Mouse (Mus musculus): ENCODE data around the gene Phkb. TPM values are rescaled to one million over a fixed set of nuclear protein-coding genes. Genes with fewer than 3 reads are reported as not detected.
A peak's percentile ranks its signal among the peaks of the same experiment; 100 is the strongest.

Phkb gene
- polyA plus RNA-seq, 1 experiment from 2014 or later: 42.2 TPM

DNA sequence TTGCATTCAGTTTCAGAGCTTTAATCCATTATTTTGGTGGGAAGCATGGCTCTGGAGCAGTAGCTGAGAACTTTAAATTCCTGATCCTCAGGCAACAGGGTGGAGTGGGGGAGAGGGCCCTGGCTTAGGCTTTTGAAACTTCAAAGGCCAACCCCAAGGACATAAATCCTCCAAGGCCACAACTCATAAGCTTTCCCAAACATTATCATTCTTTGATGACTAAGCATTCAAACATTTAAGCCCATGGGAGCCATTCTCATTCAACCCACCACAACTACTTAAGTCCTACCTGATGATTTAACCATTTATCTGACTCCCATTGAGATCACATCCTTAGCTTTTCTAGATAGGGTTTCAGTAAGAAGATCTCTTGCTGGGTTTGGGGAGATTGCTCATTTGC is 84.2 kb downstream of the Phkb start:
- H3K4me2 ChIP-seq (ENCODE audit: low read depth, low read length): no peak overlapping the region
- peaks cover 2% of the 10 kb centered on the region; the same call in 1 of the 2 replicates for H3K36me3 ChIP-seq (ENCODE audit: control insufficient read depth, insufficient read depth)
- H3K27ac ChIP-seq (ENCODE audit: low read length): no peak overlapping the region
- no peak overlapping the region for H3K9ac ChIP-seq (ENCODE audit: low read length)
- H3K4me1 ChIP-seq (ENCODE audit: control insufficient read depth, insufficient read depth, low read length): peaks cover 8% of the 10 kb centered on the region
- H3K9me3 ChIP-seq (replicated peaks; ENCODE audit: control insufficient read depth, low read length): no peaks in the 10 kb centered on the region
- no peak for ATAC-seq (replicated peaks; ENCODE audit: extremely low read depth, insufficient read depth, low FRiP score)
- H3K27me3 ChIP-seq (ENCODE audit: control insufficient read depth, insufficient read depth, low read length): no peaks in the 10 kb centered on the region
- no peak overlapping the region for H3K4me3 ChIP-seq (ENCODE audit: low read length)

DNA sequence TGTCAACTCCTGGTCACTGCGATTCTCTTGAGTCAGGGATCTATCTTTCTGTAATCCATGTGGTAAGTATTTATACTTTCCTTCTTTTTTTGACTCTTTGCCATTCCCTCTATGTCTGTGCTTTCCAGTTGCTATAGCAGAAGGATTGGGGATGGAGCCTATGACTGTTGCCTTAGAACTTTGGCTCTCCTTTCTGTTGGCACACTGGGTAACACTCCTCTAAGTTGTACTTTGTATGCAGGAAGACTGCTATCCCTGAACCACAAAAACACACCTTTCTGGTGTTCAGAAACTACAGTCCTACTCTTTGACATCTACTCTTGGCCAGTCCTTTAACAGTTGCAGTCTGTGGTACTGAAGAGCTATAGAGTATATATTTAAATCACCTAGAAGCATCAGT is 84.8 kb downstream of the Phkb start:
- Histone ChIP-seq H3K4me2 (ENCODE audit: low read depth, low read length) (no peak overlapping the region), H3K27me3 (ENCODE audit: control insufficient read depth, insufficient read depth, low read length) (no peaks in the 10 kb centered on the region), H3K36me3 (ENCODE audit: control insufficient read depth, insufficient read depth) (peaks cover 2% of the 10 kb centered on the region; the same call in 1 of the 2 replicates), H3K27ac (ENCODE audit: low read length) (no peak overlapping the region), H3K4me3 (ENCODE audit: low read length) (no peak overlapping the region), H3K9ac (ENCODE audit: low read length) (no peak overlapping the region), H3K4me1 (ENCODE audit: control insufficient read depth, insufficient read depth, low read length) (peaks cover 8% of the 10 kb centered on the region), H3K9me3 (replicated peaks; ENCODE audit: control insufficient read depth, low read length) (no peaks in the 10 kb centered on the region)
- no peak for ATAC-seq (replicated peaks; ENCODE audit: extremely low read depth, insufficient read depth, low FRiP score)
- 77% methylated on average over 1 of the region's 1 CpGs for WGBS

DNA sequence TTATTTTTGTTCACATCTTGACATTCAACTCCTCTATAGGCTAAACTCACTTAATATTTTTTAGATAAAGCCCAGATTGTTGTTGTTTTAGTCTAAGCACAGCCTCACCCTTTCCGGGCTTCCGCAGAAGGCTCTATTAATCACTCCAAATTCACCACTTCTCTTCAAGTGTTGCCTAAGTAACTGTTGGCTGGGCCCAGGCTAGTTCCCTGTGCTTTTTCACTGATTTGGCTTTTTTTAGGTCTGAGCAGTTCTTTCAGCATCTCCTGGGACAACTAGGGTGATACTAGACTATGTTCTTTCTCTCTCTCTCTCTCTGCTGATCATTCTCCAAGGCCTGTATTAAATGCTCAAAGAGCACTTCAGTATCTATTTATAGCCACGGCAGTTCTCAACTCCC is 85.3 kb downstream of the Phkb start:
- Histone ChIP-seq H3K4me1 (ENCODE audit: control insufficient read depth, insufficient read depth, low read length) (peaks cover 8% of the 10 kb centered on the region), H3K9ac (ENCODE audit: low read length) (no peak overlapping the region), H3K36me3 (ENCODE audit: control insufficient read depth, insufficient read depth) (peaks cover 2% of the 10 kb centered on the region; the same call in 1 of the 2 replicates), H3K4me2 (ENCODE audit: low read depth, low read length) (no peak overlapping the region), H3K4me3 (ENCODE audit: low read length) (no peak overlapping the region), H3K27me3 (ENCODE audit: control insufficient read depth, insufficient read depth, low read length) (no peaks in the 10 kb centered on the region), H3K27ac (ENCODE audit: low read length) (peak overlapping the region; percentile 9; the same call in 1 of the 2 replicates), H3K9me3 (replicated peaks; ENCODE audit: control insufficient read depth, low read length) (no peaks in the 10 kb centered on the region)
- 41% methylated on average over 3 of the region's 3 CpGs for WGBS
- no peak for ATAC-seq (replicated peaks; ENCODE audit: extremely low read depth, insufficient read depth, low FRiP score)

DNA sequence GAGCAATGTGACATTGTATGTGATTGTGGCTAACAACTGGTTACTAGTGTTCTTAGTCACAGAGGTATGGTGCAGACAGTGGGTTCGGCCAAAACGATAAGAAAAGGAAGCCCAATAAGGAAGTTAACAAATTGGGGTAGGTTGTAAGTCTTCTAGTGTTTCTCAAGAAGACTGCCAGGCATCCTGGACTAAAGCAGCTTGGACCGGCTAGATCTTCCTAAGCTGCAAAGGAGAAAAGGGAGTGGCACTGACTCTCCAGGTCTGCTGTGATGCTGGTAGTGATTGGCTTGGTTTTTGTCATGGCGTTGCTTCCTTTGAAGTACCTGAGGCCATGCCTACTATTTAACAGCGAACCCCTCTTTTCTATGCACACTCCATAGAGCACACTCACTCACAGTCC is 95.4 kb downstream of the Phkb start:
- 90% methylated on average over 5 of the region's 5 CpGs for WGBS
- Histone ChIP-seq H3K9ac (ENCODE audit: low read length) (no peak overlapping the region), H3K4me3 (ENCODE audit: low read length) (no peak overlapping the region), H3K27me3 (ENCODE audit: control insufficient read depth, insufficient read depth, low read length) (no peaks in the 10 kb centered on the region), H3K27ac (ENCODE audit: low read length) (no peak overlapping the region), H3K4me2 (ENCODE audit: low read depth, low read length) (no peak overlapping the region), H3K4me1 (ENCODE audit: control insufficient read depth, insufficient read depth, low read length) (no peaks in the 10 kb centered on the region), H3K36me3 (ENCODE audit: control insufficient read depth, insufficient read depth) (peaks cover 10% of the 10 kb centered on the region; the same call in 1 of the 2 replicates), H3K9me3 (replicated peaks; ENCODE audit: control insufficient read depth, low read length) (no peaks in the 10 kb centered on the region)
- ATAC-seq (replicated peaks; ENCODE audit: extremely low read depth, insufficient read depth, low FRiP score): no peak

DNA sequence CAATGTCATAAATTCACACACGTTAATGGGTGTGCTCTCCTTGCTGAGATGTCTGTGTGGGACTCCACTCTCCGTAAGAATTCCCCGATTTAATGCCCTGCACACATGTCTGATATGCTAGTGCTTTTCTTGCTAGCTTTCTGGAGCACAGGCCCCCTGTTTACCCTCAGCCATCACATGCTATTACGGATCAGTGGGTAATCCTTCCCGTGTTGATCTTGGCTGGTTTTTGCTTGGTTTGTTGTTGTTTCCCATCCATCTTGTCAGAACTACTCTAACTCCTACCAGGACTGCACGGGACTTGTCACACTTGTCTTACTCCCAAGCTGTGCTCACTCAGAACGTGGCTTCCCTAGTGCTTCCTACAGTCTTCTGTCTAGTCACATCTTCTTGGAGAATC is 96.6 kb downstream of the Phkb start:
- Histone ChIP-seq H3K27ac (ENCODE audit: low read length) (no peak overlapping the region), H3K4me2 (ENCODE audit: low read depth, low read length) (no peak overlapping the region), H3K4me3 (ENCODE audit: low read length) (no peak overlapping the region), H3K9me3 (replicated peaks; ENCODE audit: control insufficient read depth, low read length) (no peaks in the 10 kb centered on the region), H3K27me3 (ENCODE audit: control insufficient read depth, insufficient read depth, low read length) (no peaks in the 10 kb centered on the region), H3K36me3 (ENCODE audit: control insufficient read depth, insufficient read depth) (peaks cover 11% of the 10 kb centered on the region; the same call in 1 of the 2 replicates), H3K4me1 (ENCODE audit: control insufficient read depth, insufficient read depth, low read length) (no peaks in the 10 kb centered on the region), H3K9ac (ENCODE audit: low read length) (no peak overlapping the region)
- no peak for ATAC-seq (replicated peaks; ENCODE audit: extremely low read depth, insufficient read depth, low FRiP score)
- WGBS: 66% methylated on average over 7 of the region's 7 CpGs

DNA sequence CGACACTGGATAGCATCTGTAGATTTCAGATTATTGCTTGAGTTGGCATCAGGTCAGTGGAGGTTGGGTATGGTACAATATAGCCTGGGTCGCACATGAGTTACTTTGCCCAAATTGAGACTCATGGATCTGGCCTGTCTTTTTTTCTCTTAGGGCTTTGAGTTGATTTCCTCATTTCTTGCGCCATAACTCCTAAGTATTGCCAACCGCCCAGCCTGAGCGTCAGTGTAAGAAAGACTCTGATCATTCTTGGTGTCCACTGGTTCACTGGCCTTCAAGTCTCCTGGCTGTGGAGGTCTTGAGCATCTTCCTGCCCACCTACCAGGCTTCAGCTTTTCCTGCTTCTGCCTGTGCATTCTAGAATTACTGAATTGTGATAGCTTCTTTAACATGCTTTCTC is 104.1 kb downstream of the Phkb start:
- no peaks in the 10 kb centered on the region for H3K27me3 ChIP-seq (ENCODE audit: control insufficient read depth, insufficient read depth, low read length)
- H3K9ac ChIP-seq (ENCODE audit: low read length): no peak overlapping the region
- no peak for ATAC-seq (replicated peaks; ENCODE audit: extremely low read depth, insufficient read depth, low FRiP score)
- no peak overlapping the region for H3K4me2 ChIP-seq (ENCODE audit: low read depth, low read length)
- H3K4me1 ChIP-seq (ENCODE audit: control insufficient read depth, insufficient read depth, low read length): no peaks in the 10 kb centered on the region
- no peak overlapping the region for H3K27ac ChIP-seq (ENCODE audit: low read length)
- no peak overlapping the region for H3K4me3 ChIP-seq (ENCODE audit: low read length)
- peaks cover 9% of the 10 kb centered on the region for H3K36me3 ChIP-seq (ENCODE audit: control insufficient read depth, insufficient read depth)
- 93% methylated on average over 5 of the region's 5 CpGs for WGBS
- H3K9me3 ChIP-seq (replicated peaks; ENCODE audit: control insufficient read depth, low read length): no peaks in the 10 kb centered on the region

DNA sequence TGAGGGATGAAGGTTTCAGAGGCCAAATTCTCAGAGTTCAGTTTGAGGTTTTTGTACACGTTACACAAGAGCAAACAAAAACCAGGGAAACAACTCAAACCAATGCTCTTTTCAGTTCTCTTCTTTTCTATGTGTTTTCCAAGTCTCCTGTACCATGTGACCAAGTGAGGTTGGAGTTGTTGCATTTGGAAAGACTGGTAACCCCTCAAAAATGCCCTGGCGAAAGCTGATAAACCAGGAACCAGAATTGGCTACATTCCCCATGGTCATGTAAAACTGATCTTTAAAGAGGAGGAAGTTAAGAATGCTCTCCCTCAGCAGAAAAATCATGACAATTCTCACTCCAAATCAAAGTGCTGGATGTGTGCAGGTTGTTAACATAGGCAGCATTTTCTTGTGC is 117.6 kb downstream of the Phkb start:
- Histone ChIP-seq H3K4me2 (ENCODE audit: low read depth, low read length) (no peak overlapping the region), H3K36me3 (ENCODE audit: control insufficient read depth, insufficient read depth) (peaks cover 13% of the 10 kb centered on the region; the same call in 1 of the 2 replicates), H3K9me3 (replicated peaks; ENCODE audit: control insufficient read depth, low read length) (no peaks in the 10 kb centered on the region), H3K27ac (ENCODE audit: low read length) (no peak overlapping the region), H3K9ac (ENCODE audit: low read length) (no peak overlapping the region), H3K4me1 (ENCODE audit: control insufficient read depth, insufficient read depth, low read length) (no peaks in the 10 kb centered on the region), H3K27me3 (ENCODE audit: control insufficient read depth, insufficient read depth, low read length) (no peaks in the 10 kb centered on the region), H3K4me3 (ENCODE audit: low read length) (no peak overlapping the region)
- 93% methylated on average over 2 of the region's 2 CpGs for WGBS
- no peak for ATAC-seq (replicated peaks; ENCODE audit: extremely low read depth, insufficient read depth, low FRiP score)

DNA sequence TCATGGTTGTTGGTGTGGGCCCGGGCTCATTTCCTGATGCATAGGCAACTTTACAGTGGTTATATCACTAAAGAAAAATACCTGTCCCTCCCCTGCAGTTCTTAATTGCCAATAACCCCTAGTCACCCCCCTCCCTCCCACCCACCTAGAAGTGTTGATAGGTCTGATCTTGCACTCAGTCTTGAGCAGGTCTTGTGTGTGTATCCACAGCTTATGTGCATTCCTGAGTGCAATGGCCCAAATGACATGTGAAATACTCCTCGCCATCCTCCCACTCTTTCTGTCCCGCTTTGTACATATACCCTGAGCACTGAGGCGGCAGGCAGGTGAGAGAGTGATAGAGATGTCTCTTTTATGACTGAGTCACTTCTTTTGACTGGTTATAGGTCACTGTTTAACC is 119.1 kb downstream of the Phkb start:
- H3K27ac ChIP-seq (ENCODE audit: low read length): no peak overlapping the region
- H3K9me3 ChIP-seq (replicated peaks; ENCODE audit: control insufficient read depth, low read length): no peaks in the 10 kb centered on the region
- no peak overlapping the region for H3K4me3 ChIP-seq (ENCODE audit: low read length)
- peaks cover 13% of the 10 kb centered on the region; the same call in 1 of the 2 replicates for H3K36me3 ChIP-seq (ENCODE audit: control insufficient read depth, insufficient read depth)
- 93% methylated on average over 4 of the region's 4 CpGs for WGBS
- no peak overlapping the region for H3K4me2 ChIP-seq (ENCODE audit: low read depth, low read length)
- no peak overlapping the region for H3K9ac ChIP-seq (ENCODE audit: low read length)
- no peak for ATAC-seq (replicated peaks; ENCODE audit: extremely low read depth, insufficient read depth, low FRiP score)
- no peaks in the 10 kb centered on the region for H3K4me1 ChIP-seq (ENCODE audit: control insufficient read depth, insufficient read depth, low read length)
- no peaks in the 10 kb centered on the region for H3K27me3 ChIP-seq (ENCODE audit: control insufficient read depth, insufficient read depth, low read length)

DNA sequence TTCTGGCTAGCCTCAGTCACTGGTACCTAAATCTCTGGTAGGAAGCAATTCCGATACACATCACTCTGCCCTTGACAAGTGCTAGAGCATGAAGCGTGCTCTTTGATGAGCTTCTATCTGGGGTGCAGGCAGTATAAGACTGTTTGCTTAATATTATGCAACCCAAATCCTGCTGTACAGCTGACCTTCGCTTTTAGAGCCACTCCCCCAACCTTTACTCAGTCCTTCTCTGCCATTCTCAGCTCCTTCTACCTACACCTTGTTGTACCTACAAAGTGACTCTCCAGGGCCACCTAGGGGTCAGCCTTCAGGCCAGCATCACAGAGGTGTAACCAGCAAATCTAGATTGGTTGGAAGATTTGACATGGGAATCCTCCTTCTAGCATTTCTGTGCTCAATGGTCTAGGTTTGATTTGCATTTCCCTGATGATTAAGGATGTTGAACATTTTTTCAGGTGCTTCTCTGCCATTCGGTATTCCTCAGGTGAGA is 136.9 kb downstream of the Phkb start:
- Histone ChIP-seq H3K36me3 (ENCODE audit: control insufficient read depth, insufficient read depth) (peaks cover 13% of the 10 kb centered on the region), H3K4me3 (ENCODE audit: low read length) (no peak overlapping the region), H3K4me1 (ENCODE audit: control insufficient read depth, insufficient read depth, low read length) (no peaks in the 10 kb centered on the region), H3K27me3 (ENCODE audit: control insufficient read depth, insufficient read depth, low read length) (no peaks in the 10 kb centered on the region), H3K9me3 (replicated peaks; ENCODE audit: control insufficient read depth, low read length) (peaks cover 7% of the 10 kb centered on the region), H3K27ac (ENCODE audit: low read length) (no peak overlapping the region), H3K9ac (ENCODE audit: low read length) (no peak overlapping the region), H3K4me2 (ENCODE audit: low read depth, low read length) (no peak overlapping the region)
- no peak for ATAC-seq (replicated peaks; ENCODE audit: extremely low read depth, insufficient read depth, low FRiP score)
- WGBS: 89% methylated on average over 4 of the region's 4 CpGs
